Mouse (Mus musculus) kidney, adult 2 months (tissue): ENCODE measurements around the gene Gfi1. TPM values are rescaled to one million over a fixed set of nuclear protein-coding genes. Genes with fewer than 3 reads are reported as not detected.

Experiments
- DNase-seq: peaks from one replicate; pipeline ENCODE4 v3.0.0; 2021
- H3K27ac ChIP-seq: fragments of 200-500 bp; 2 replicates; pipeline ENCODE4 v1.5.1; 2012; ENCODE audit warnings: low read depth, low read length, control low read depth, inconsistent platforms; ENCODE audit not compliant: insufficient read depth
- H3K27me3 ChIP-seq: fragments of 200-500 bp; replicated peaks from 2 replicates; pipeline ENCODE4 v1.6.1; 2012; ENCODE audit warnings: mild to moderate bottlenecking, moderate library complexity, low read length, inconsistent platforms; ENCODE audit not compliant: control insufficient read depth, insufficient read depth
- H3K36me3 ChIP-seq: fragments of 200-500 bp; 2 replicates; pipeline ENCODE4 v1.6.1; 2012; ENCODE audit warnings: mild to moderate bottlenecking, moderate library complexity, low read length, inconsistent platforms; ENCODE audit not compliant: control insufficient read depth, insufficient read depth
- H3K4me1 ChIP-seq: fragments of 200-500 bp; 2 replicates; pipeline ENCODE4 v1.6.1; 2011; ENCODE audit warnings: low read length; ENCODE audit not compliant: control insufficient read depth, insufficient read depth
- H3K4me3 ChIP-seq: fragments of 200-500 bp; 2 replicates; pipeline ENCODE4 v1.5.1; 2011; ENCODE audit warnings: mild to moderate bottlenecking, low read depth, low read length, control low read depth; ENCODE audit not compliant: insufficient read depth
- CTCF ChIP-seq: fragments of 200-500 bp; conservative IDR thresholded peaks from 2 replicates; pipeline ENCODE4 v1.5.1; 2011; ENCODE audit warnings: low read depth, mild to moderate bottlenecking, control low read depth, low read length, moderate library complexity, mixed read lengths; ENCODE audit not compliant: insufficient read depth, insufficient read length
- POLR2A ChIP-seq: fragments of 200-500 bp; IDR thresholded peaks from one replicate; pipeline ENCODE4 v1.6.1; 2011; ENCODE audit warnings: low read depth, low read length, control low read depth
- WGBS: fragments of 180-500 bp; shearing (Covaris S2); methylation state at CpG from one replicate; pipeline ENCODE4 v1.1.7; 2018; 5-methylcytosine and 5-hydroxymethylcytosine counted together
- polyA plus RNA-seq: library from polyadenylated mRNA; depleted of rRNA; stranded (reverse); fragments of >200 nt; gene quantifications from 2 replicates; pipeline ENCODE4 v1.2.3, GENCODE M21; 2012; rRNA removed

Gfi1 gene
- polyA plus RNA-seq, 1 experiment = 0.53 TPM

DNA sequence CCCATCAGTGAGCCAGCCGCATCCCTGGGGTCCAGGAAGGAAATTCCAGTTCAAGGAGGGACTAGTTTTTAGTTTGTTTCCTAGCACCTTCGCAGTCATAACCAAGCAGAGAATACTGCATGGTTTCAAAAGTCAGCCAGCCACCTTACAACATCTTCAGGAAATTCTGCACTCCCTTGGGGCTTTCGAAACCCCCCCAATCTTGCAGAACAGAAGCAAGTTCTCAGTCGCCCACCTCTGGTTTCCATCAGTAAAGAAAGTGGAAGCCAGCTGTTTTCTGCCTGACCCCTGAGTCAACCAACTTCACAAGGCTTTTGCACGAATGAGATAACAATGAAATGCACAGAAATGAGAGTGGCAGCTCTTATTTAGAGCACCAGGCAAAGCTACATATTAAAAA, 47.4 kb downstream of the Gfi1 start:
- 69% methylated on average over 5 of the region's 5 CpGs for WGBS
- TF ChIP-seq POLR2A = no peak
- TF ChIP-seq CTCF = no peak
- Histone ChIP-seq H3K4me1 (no peaks in the 10 kb centered on the region), H3K4me3 (no peak overlapping the region), H3K27ac (no peak overlapping the region), H3K27me3 (no peaks in the 10 kb centered on the region), H3K36me3 (no peaks in the 10 kb centered on the region)
- DNase-seq = no peak

Other genes with a start within 250 kb of the Gfi1 start
- not detected in 2 replicates for gene Gm42669, start 218.4 kb downstream of the Gfi1 start, polyA plus RNA-seq
- not detected in 2 replicates for gene 1700028K03Rik, start 191.3 kb downstream of the Gfi1 start, polyA plus RNA-seq
- gene Rpap2, start 128.7 kb downstream of the Gfi1 start, polyA plus RNA-seq = 3.0 and 3.3 TPM in 2 replicates
- 0.78 and 0.91 TPM in 2 replicates for gene Glmn, start 128.1 kb downstream of the Gfi1 start, polyA plus RNA-seq
- gene Ube2d2b, start 104.1 kb upstream of the Gfi1 start, polyA plus RNA-seq = 0.08 TPM in 1 of 2 replicates, not detected in the other
- gene Evi5, start 149.1 kb upstream of the Gfi1 start, polyA plus RNA-seq = 37.3 and 39.0 TPM in 2 replicates
- 16.3 and 21.5 TPM in 2 replicates for gene Rpl5, start 174.5 kb upstream of the Gfi1 start, polyA plus RNA-seq